26 mouse cellular contexts compared by ENCODE assay signal in genomic region chr8:57303513-57303912, GRCm38 (mm10). TPM values are rescaled to one million over a fixed set of nuclear protein-coding genes. Genes with fewer than 3 reads are reported as not detected.
DNase-seq lines count a peak whose midpoint lies in the region; ATAC-seq and TF ChIP-seq lines count a peak whose summit lies in the region.
"Had no signal": no experiment of that assay in that cellular context is flagged by ENCODE, and none has a peak within 500 bp of the region (broad histone marks: within the 10 kb centered on the region; RNA-seq: fewer than 3 reads in every experiment).

No protein-coding gene starts in this region.

- peak; percentile 47; the same call in 1 of the 2 replicates for ATAC-seq in heart, embryonic 14.5 days (ENCODE audit: insufficient number of reproducible peaks, insufficient read depth, low FRiP score, low read depth)
- ATAC-seq in heart, embryonic 11.5 days (replicated peaks; ENCODE audit: insufficient number of reproducible peaks, low FRiP score, low TSS enrichment): no peak
- ATAC-seq in midbrain, embryonic 11.5 days (ENCODE audit: low FRiP score): no peak
- no peak for ATAC-seq in midbrain, postnatal 0 days (ENCODE audit: low FRiP score)
- ATAC-seq: forebrain, embryonic 13.5 days; forebrain, embryonic 16.5 days; hindbrain, embryonic 16.5 days; intestine, embryonic 16.5 days; Patski had no signal

- no peaks in the 10 kb centered on the region for H3K27me3 ChIP-seq in heart, embryonic 10.5 days (ENCODE audit: insufficient read depth, poor library complexity, severe bottlenecking)
- H3K27me3 ChIP-seq in heart, embryonic 14.5 days (ENCODE audit: control insufficient read depth, insufficient read depth, low read length): no peaks in the 10 kb centered on the region
- no peaks in the 10 kb centered on the region for H3K27me3 ChIP-seq in heart, embryonic 11.5 days (ENCODE audit: control insufficient read depth, insufficient read depth, low read length)
- no peaks in the 10 kb centered on the region; the same call in 1 of the 2 replicates for H3K27me3 ChIP-seq in midbrain, embryonic 11.5 days (ENCODE audit: control insufficient read depth, insufficient read depth, low read length)
- peaks cover 7% of the 10 kb centered on the region for H3K27me3 ChIP-seq in midbrain, postnatal 0 days (ENCODE audit: insufficient read depth, low read length)

- 47% methylated on average over 1 of the region's 1 CpGs for WGBS in heart, embryonic 10.5 days
- 42% methylated on average over 1 of the region's 1 CpGs for WGBS in heart, embryonic 14.5 days
- WGBS in heart, embryonic 11.5 days (ENCODE audit: insufficient replicate concordance): 39% methylated on average over 1 of the region's 1 CpGs
- 52% methylated on average over 1 of the region's 1 CpGs for WGBS in midbrain, embryonic 11.5 days
- WGBS in midbrain, postnatal 0 days: 45% methylated on average over 1 of the region's 1 CpGs

- 0 out of 2 replicates have a peak, but pooled peaks cover 3% of the 10 kb centered on the region for H3K4me1 ChIP-seq in heart, embryonic 10.5 days
- peaks cover 2 to 7% of the 10 kb centered on the region in 2 experiments; a peak in 2 of 4 replicates for H3K4me1 ChIP-seq in heart, embryonic 14.5 days (ENCODE audit: control insufficient read depth in 2 of 2, insufficient read depth in 2 of 2, low read length in 2 of 2)
- H3K4me1 ChIP-seq in heart, embryonic 11.5 days (ENCODE audit: control insufficient read depth, insufficient read depth, low read length): peaks cover 3% of the 10 kb centered on the region; the same call in 1 of the 2 replicates
- H3K4me1 ChIP-seq in midbrain, embryonic 11.5 days (ENCODE audit: control insufficient read depth, insufficient read depth, low read length): no peaks in the 10 kb centered on the region
- H3K4me1 ChIP-seq in midbrain, postnatal 0 days (ENCODE audit: insufficient read depth, low read length): no peaks in the 10 kb centered on the region
- H3K4me1 ChIP-seq: forebrain, embryonic 10.5 days; forebrain, embryonic 13.5 days; hindbrain, embryonic 10.5 days; hindbrain, embryonic 13.5 days had no signal

- H3K27ac ChIP-seq in heart, embryonic 10.5 days: no peak overlapping the region
- peak overlapping the region in 1 of 2 experiments; percentile 45; a peak in 3 of 4 replicates for H3K27ac ChIP-seq in heart, embryonic 14.5 days (replicated peaks in 1 of 2; ENCODE audit: control insufficient read depth in 1 of 2, insufficient read depth in 1 of 2, low read depth in 2 of 2, low read length in 2 of 2)
- no peak overlapping the region for H3K27ac ChIP-seq in heart, embryonic 11.5 days (ENCODE audit: low read depth, low read length)
- no peak overlapping the region for H3K27ac ChIP-seq in midbrain, embryonic 11.5 days (ENCODE audit: low read depth, low read length)
- H3K27ac ChIP-seq in midbrain, postnatal 0 days (ENCODE audit: low read depth, low read length): no peak overlapping the region
- H3K27ac ChIP-seq: forebrain, embryonic 10.5 days; forebrain, embryonic 13.5 days; hindbrain, embryonic 10.5 days; hindbrain, embryonic 13.5 days had no signal

- H3K9ac ChIP-seq in heart, embryonic 14.5 days (ENCODE audit: low read length): no peak overlapping the region
- no peak overlapping the region for H3K9ac ChIP-seq in heart, embryonic 11.5 days (ENCODE audit: low read depth, low read length)
- H3K9ac ChIP-seq in midbrain, embryonic 11.5 days (ENCODE audit: low read length): no peak overlapping the region
- H3K9ac ChIP-seq in midbrain, postnatal 0 days (replicated peaks; ENCODE audit: low read length, poor library complexity, severe bottlenecking): no peak overlapping the region
- H3K9ac ChIP-seq: forebrain, embryonic 13.5 days; hindbrain, embryonic 13.5 days had no signal

- H3K4me2 ChIP-seq in heart, embryonic 14.5 days (ENCODE audit: low read length): no peak overlapping the region
- H3K4me2 ChIP-seq in heart, embryonic 11.5 days: no peak overlapping the region
- H3K4me2 ChIP-seq in midbrain, embryonic 11.5 days: no peak overlapping the region
- H3K4me2 ChIP-seq in midbrain, postnatal 0 days (ENCODE audit: low read depth, low read length, poor library complexity, severe bottlenecking): no peak overlapping the region
- H3K4me2 ChIP-seq: forebrain, embryonic 13.5 days; hindbrain, embryonic 13.5 days had no signal

- TF ChIP-seq CTCF in midbrain, postnatal 0 days (IDR thresholded peaks at IDR 0.05): no peak

- H3K4me3 ChIP-seq in heart, embryonic 10.5 days: no peak overlapping the region
- H3K4me3 ChIP-seq in heart, embryonic 14.5 days (ENCODE audit: control insufficient read depth in 1 of 2, insufficient read depth in 1 of 2, low read depth in 1 of 2, low read length in 2 of 2): no peak overlapping the region
- no peak overlapping the region for H3K4me3 ChIP-seq in heart, embryonic 11.5 days (ENCODE audit: low read depth, low read length)
- no peak overlapping the region for H3K4me3 ChIP-seq in midbrain, embryonic 11.5 days (ENCODE audit: low read depth, low read length)
- no peak overlapping the region for H3K4me3 ChIP-seq in midbrain, postnatal 0 days (ENCODE audit: low read depth, low read length)
- H3K4me3 ChIP-seq: forebrain, embryonic 10.5 days; forebrain, embryonic 13.5 days; hindbrain, embryonic 10.5 days; hindbrain, embryonic 13.5 days had no signal

- peak; percentile 90 for DNase-seq in heart, adult 11 months
- DNase-seq in heart, embryonic 10.5 days (ENCODE audit: low spot score): no peak
- DNase-seq in midbrain, embryonic 11.5 days (ENCODE audit: low spot score, missing footprints): peak; percentile 35
- DNase-seq in midbrain, postnatal 0 days (ENCODE audit: low spot score): no peak
- DNase-seq in heart, postnatal 4 days: peak; percentile 56
- DNase-seq in thymus, postnatal 14 days: no peak
- DNase-seq: adrenal gland, postnatal 10 days; adrenal gland, postnatal 36 days; cerebellum, adult 18-20 months; cerebellum, adult 9-10 months; cerebellum, postnatal 14 days; gastrocnemius, postnatal 10 days; gastrocnemius, postnatal 36 days; kidney, adult 2 months had no signal

- peaks cover 35% of the 10 kb centered on the region for H3K36me3 ChIP-seq in heart, embryonic 10.5 days
- peaks cover 40% of the 10 kb centered on the region for H3K36me3 ChIP-seq in heart, embryonic 14.5 days (ENCODE audit: control insufficient read depth, insufficient read depth, low read length)
- peaks cover 12% of the 10 kb centered on the region for H3K36me3 ChIP-seq in heart, embryonic 11.5 days (ENCODE audit: control insufficient read depth, insufficient read depth, low read length)
- no peaks in the 10 kb centered on the region for H3K36me3 ChIP-seq in midbrain, embryonic 11.5 days (ENCODE audit: control insufficient read depth, insufficient read depth, low read length)
- H3K36me3 ChIP-seq in midbrain, postnatal 0 days (ENCODE audit: insufficient read depth, low read length): no peaks in the 10 kb centered on the region
- H3K36me3 ChIP-seq: forebrain, embryonic 10.5 days; hindbrain, embryonic 10.5 days; hindbrain, embryonic 13.5 days had no signal

- H3K9me3 ChIP-seq in heart, embryonic 10.5 days: no peaks in the 10 kb centered on the region
- no peaks in the 10 kb centered on the region for H3K9me3 ChIP-seq in heart, embryonic 14.5 days (ENCODE audit: control insufficient read depth, low read length)
- no peaks in the 10 kb centered on the region; the same call in 1 of the 2 replicates for H3K9me3 ChIP-seq in heart, embryonic 11.5 days (replicated peaks; ENCODE audit: control insufficient read depth, low read length)
- H3K9me3 ChIP-seq in midbrain, embryonic 11.5 days (ENCODE audit: control insufficient read depth, low read length): no peaks in the 10 kb centered on the region
- H3K9me3 ChIP-seq in midbrain, postnatal 0 days (ENCODE audit: low read length): no peaks in the 10 kb centered on the region
- H3K9me3 ChIP-seq: forebrain, embryonic 10.5 days; forebrain, embryonic 13.5 days; hindbrain, embryonic 10.5 days; hindbrain, embryonic 13.5 days had no signal

RNA-seq across cellular contexts. Expression of gene Hand2, which starts 17.3 kb away (rescaled TPM):
- polyA plus RNA-seq in heart, embryonic 10.5 days (2016; fragmentation: Nextera tagmentation; extraction: Ambion mirVana): 10.3 and 16.7 TPM in 2 replicates
- 16.3 and 17.4 TPM in 2 replicates for polyA plus RNA-seq in heart, embryonic 14.5 days (2014; fragmentation: Nextera tagmentation; extraction: Ambion mirVana)
- polyA plus RNA-seq in heart, embryonic 11.5 days (2014; fragmentation: Nextera tagmentation; extraction: Ambion mirVana): 17.2 and 17.9 TPM in 2 replicates
- polyA plus RNA-seq in midbrain, embryonic 11.5 days (2014; fragmentation: Nextera tagmentation; extraction: Ambion mirVana): not detected in 2 replicates
- not detected in 2 replicates for total RNA-seq in midbrain, postnatal 0 days (2014; rRNA removed)
- polyA plus RNA-seq in midbrain, postnatal 0 days (2015; fragmentation: Nextera tagmentation; extraction: Ambion mirVana): not detected in 2 replicates
- 10 to 100 TPM; 62.1 to 69.6 TPM for total RNA-seq in heart, postnatal 4 days (2021)
- total RNA-seq: gastrocnemius, adult 18-20 months; gastrocnemius, postnatal 36 days; granulocyte monocyte progenitor cell, adult 5-6 weeks had no signal
- polyA plus RNA-seq: forebrain, embryonic 10.5 days; forebrain, embryonic 13.5 days; forebrain, embryonic 16.5 days; hindbrain, embryonic 10.5 days; hindbrain, embryonic 13.5 days; hindbrain, embryonic 16.5 days had no signal

Comparison
In these comparisons a context has a peak if more than half of its experiments do, and no peak if none do; other contexts are left out.
1. DNase-seq: peak in heart, adult 11 months (single experiment), midbrain, embryonic 11.5 days (single experiment) and heart, postnatal 4 days (single experiment); none in heart, embryonic 10.5 days (single experiment), midbrain, postnatal 0 days (single experiment) and thymus, postnatal 14 days (single experiment).
2. RNA of gene Hand2, which starts 17.3 kb away (polyA plus RNA-seq): 17.2 to 17.9 TPM in heart, embryonic 11.5 days, 16.3 to 17.4 TPM in heart, embryonic 14.5 days and 10.3 to 16.7 TPM in heart, embryonic 10.5 days; not detected in midbrain, embryonic 11.5 days and not detected in midbrain, postnatal 0 days; every median in the first group is over 10 times any median in the second.